Mouse (Mus musculus) monocyte, adult 5-6 weeks (primary cell): ENCODE data around the gene Fer1l5. TPM values are rescaled to one million over a fixed set of nuclear protein-coding genes. Genes with fewer than 3 reads are reported as not detected.

Source experiments
- ATAC-seq: fragments of 153-309, 156-312 bp; replicated peaks from 2 replicates; pipeline ENCODE4 v1.8.0; 2017; ENCODE audit warnings: mild to moderate bottlenecking; ENCODE audit not compliant: low TSS enrichment, insufficient number of reproducible peaks, severe bottlenecking, poor library complexity, low FRiP score
- total RNA-seq: library from RNA; stranded (forward); fragments of 200-1000, 200-491, 200-594 nt; gene quantifications from 3 replicates; pipeline ENCODE4 v1.2.3, GENCODE M21; 2017

The Fer1l5 gene
- total RNA-seq = 0.29 TPM in 1 of 3 replicates, not detected in the others

DNA sequence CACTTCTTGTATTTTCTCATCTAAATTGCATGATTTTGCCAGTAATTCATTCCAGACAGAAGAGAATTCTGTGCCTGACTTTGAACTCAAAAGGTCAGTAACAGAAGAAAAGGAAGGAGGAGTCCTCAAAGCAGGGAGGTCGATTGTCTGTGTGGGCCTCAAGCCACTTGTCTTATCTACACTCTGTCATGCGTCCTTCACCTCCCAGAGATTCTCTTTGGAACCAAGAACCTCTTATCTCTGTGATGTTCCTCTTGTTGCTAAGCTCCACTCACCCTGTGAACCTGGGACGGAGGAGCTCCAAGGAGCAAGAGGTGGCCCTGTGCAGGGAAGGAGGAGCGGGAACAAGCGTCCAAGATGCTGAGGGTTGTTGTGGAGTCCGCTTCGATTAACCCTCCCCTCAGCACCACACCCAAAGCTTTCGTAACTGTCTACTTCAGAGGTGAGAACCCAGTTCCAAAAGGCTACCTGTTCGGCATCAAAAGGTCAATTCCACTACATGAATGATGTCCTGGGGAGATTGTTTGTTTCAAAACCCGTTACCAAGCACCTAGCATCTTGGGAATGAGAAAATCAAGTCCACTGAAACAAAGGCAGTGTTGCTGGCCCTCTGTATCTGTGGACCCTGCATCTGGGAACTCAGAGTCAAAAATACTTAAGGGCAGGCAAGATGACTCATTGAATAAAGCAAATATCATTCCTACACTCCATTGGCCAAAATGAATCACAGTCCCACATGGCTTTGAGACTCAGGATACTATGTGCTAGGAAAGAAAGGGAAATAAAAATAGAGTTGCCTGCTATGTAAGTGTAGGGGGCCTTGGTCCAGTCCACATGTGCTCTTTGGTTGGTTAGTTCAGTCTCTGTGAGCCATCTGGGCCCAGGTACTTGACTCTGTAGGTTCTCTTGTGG, at the start of gene Fer1l5:
Gene Fer1l5, plus strand, starts transcription at position 358 of the 912 bp plus-strand sequence.
- no peak for ATAC-seq

DNA sequence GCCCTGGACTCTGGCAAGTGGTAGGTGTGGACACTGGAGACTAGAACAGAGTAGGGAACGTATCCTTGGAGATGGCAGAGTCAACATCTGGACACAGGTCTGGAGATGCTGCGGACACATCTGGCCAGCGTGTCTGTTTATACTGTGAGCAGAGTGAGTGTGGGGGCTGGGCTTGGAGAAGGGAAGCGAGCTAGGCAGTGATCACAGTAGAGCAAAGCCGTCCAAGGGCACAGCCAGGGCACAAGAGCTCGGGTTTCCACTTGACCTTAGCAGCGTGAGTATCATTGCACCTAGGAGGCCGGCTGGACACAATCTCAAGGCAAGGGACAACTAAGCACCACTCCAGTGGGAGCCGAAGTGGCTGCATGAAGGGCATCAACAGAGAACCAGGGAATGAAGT, 49.0 kb upstream of the Fer1l5 start:
- no peak for ATAC-seq

DNA sequence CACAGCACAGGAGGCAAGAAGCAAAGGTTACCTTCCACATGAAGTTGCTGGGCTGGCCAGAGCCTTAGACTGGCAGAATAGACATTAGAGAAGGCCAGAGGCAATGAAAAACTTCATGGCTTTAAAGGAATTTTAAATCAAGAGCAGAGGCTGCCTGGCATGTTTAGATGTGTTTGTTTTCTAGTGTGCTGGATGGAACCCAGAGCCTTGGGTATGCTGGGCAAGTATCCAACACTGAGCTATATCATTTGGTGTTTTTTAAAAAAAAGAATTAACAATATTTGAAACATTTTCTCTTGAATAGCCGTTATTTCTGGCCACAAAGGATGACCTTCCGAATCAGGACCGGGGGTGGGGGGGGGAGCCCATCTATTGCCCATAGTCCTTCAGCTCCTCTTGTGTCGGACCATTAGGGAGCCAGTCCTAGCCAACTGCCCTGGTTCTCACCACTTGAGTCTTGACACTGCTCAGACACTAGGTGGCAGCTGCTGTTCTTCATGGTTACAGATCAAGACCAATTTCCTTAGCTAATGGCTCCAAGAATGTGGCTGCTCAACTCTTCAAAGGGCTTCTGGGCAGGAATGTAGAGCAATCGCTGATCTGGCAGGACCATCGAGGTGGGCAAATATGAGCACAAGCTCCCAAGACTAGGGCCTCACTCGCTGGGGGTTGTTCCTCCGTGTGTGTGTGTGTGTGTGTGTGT, 48.2 kb upstream of the Fer1l5 start:
- ATAC-seq = no peak

DNA sequence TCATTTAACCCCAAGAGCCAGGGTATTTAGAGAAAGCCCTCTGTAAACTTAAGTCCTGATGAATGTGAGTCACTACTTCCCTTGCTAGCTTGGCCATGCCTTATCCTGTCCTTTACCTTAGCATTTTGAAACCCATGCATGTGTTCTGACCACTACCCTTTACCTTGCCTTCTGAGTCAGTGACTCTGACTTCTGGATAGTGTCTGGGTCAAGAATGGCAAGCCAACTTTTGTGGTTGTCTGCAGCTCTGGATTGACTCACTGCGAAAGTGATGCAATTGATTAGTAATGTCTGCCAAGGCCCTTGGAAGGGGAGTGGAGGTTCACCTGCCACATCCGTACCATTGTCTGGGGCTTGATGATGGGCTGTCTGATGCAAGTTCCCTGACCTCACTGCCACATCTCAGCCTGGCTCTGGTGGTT, 46.2 kb upstream of the Fer1l5 start:
- ATAC-seq = 0 out of 2 replicates have a peak, but pooled peaks have one; percentile 7

DNA sequence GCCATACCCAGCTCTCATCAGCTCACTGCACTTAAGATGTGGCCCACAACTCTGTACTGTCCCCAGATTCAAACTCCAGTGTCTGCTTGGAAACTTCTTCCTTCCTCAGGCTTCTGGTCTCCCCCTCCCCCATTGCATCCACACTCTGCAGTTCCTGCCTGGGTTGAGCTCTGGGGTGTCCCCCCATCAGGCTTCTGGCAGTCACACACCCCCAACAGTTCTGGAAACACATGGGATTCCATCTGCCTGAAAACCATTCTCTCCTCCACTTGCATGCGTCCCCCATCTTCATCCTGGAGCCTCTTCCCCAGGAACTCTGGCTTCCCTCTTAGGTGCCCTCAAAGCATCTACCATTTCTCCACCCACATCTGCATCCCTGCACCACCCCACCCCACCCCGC, 45.3 kb upstream of the Fer1l5 start:
- no peak for ATAC-seq

DNA sequence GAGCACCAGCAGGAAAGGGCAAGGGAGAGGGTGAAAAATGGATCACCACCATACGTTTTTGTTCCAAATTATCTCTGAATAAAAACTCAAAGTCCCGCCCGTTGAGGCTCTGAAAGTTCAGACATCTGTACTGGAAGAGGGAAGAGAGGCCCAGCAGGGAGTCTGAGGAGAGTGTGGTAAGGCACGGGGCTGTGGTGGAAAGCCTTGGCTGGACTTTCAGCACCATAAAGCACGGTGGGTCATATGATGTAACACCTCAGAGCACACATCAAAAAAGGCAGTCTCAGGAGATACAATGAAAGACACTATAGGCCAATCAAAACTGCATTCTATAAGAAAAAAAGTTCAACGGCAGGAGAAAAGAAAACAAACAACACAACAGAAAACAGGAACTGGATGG, 40.3 kb upstream of the Fer1l5 start:
- ATAC-seq = no peak

DNA sequence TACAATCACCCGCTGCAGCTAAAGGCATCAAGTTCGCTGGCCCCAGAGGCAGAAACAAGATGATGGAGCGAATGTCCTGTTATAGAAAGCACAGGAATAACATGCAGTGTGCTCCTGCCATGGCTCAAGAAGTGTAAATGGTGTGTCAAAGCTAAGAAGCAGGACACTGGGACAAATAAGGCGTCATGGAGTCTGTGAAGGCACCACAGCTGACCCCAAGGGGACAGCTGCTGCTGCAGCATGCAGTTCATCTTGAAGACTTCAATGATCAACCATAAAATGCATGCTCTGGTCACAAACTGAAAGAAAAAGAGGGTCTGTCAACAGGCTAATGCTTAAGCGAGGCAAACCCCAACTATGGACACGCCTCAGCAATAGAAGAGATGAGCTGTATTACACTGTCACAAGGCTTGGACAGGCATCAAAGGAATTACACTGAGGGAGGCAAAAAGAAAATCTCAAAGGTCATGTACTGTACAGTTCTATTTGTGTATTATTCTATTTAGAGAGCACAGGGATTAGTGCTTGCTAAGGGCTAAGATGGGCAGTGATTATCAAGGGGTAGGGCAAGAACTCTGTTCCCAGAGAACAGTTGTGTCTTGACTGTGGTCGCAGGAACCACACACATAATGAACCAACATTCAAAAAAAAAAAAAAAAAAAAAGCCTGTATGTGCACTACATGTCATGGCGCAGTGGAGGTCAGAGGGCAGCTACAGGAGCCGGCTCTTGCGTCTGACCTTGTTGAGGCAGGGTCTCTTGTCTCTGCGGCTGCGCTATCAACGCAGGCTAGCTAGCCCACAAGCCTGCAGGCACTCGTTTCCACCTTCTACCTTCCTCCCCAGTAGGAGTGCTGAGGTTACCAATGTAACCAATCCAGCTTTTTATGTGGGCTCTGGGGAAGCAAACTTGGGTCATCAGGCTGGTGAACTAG, 38.9 kb upstream of the Fer1l5 start:
- ATAC-seq = no peak

DNA sequence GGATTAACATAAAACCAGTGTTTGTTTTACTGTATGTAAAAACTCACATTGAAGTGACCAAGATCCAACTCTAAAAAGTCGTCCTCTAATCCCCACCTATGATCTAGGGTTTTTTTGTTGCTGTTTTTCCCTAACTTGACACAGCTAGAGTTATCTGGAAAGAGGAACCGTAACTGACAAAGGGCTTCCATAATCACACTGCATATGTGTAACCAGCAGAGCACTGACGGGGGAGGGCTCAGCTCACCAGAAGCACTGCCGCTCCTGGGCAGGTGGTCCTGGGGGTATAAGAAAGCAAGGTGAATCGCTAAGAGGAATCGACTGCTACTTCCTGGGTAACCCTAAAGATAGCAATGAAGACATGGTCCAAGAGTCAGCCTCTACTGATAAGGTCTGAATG, 29.5 kb upstream of the Fer1l5 start:
- ATAC-seq = no peak

DNA sequence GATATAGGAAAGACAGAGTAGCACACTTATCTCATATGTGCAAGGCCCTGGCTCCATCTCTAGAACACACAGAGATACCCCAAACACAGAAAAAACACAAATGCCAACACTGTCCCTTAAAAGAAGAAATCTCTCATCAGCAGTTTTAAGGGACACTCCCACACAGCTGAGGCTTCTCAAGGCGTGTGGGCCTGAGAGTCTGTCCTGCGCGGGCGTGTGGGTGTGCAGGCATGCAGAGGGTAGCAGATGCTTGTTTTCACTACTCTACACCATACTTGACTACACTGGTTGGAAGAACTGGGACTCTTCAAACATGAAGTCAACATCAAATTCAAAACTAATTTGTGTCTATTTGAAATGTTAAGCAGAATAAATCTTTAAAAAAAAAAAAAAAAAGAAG, 19.7 kb upstream of the Fer1l5 start:
- no peak for ATAC-seq

DNA sequence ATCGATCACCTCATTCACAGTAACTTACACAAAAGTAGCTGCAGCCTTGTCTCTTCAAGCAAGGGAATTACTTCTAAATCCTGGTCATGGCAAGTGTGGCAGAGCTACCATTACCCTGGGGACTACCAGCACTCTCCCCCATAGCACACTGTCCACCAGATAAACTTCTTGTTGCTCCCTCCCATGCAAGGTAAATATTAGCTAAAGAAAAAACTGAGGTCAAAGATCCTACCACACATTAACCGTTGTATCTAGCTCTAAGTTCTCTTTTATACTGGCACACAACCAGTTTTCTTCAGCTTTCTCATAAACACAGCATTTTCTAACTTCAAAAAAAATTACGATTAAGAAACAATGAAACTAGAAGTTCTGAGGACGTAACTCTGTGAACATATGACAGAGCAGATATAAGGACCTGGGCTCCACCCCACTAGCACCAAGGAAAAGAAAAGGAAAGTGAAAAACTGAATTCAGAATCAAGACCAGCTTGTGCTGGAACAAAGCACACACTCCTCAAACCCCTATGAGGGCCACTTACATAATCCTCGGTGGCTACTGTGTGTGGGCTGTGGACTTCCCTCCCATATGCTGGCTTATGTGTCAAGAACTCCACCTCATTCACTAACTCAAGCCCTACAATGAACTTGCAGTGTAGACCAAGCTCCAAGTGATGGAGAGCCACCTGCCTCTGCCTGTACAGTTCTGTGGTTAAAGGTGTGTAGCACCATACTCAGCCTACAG, 15.0 kb upstream of the Fer1l5 start:
- ATAC-seq = no peak

DNA sequence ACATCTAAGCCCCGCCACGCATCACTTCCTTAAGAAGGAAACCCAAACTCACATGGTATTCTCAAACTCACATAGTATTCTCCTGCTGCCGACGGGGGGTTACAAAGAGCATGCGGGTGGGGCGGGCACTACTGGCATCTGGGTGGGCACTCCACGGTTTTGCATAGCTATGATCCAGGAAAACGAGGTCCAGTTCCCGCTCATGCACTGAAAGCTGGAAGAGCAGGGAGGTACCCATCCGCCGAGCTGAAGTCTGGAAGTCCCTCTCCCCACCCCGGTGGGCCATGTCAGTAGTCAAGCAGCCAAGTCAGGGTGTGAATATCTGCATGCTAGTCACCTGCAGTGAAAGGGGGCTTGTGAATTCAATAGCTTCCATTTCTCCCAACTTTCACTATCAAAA, 4.4 kb upstream of the Fer1l5 start:
- ATAC-seq = no peak

DNA sequence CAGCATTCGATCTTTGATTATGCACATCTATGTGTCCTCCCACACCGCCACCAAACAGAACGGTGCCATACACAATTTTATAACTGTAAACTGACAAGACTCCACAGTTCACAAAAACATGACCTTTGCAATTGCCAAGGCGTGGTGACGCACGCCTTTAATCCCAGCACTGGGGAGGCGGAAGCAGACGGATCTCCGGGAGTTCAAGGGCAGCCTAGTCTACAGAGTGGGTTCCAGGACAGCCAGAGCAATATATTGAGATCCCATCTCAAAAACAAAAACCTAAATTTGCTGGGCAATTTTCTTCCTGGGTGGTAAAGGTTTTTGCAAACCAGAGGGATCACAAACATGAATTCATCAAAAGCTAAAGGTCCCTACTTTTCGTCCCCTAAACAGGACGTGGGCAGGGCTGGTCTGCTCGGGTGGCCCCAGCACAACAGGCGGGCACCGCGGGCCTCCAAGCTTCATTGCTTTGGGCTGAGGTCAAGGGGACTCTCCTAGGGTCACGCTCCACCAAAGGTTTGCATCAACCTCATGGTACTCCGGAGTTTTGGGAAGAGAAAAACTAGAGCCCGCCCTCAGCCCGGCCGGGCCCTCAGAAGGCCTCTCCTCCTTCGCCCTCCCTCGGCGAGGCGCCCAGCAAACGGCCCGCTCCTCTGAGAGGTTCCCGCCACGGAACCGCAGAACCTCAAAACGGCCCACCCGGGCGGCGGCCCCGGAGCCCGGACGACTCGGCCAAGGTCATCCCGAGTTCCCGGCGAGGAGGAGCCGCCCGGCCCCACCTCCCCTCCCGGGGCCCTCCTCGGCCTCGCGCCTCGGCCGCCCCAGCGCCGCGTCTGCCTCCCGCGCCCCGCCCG, 3.8 kb upstream of the Fer1l5 start:
- peak; percentile 15; the same call in 1 of the 2 replicates for ATAC-seq

DNA sequence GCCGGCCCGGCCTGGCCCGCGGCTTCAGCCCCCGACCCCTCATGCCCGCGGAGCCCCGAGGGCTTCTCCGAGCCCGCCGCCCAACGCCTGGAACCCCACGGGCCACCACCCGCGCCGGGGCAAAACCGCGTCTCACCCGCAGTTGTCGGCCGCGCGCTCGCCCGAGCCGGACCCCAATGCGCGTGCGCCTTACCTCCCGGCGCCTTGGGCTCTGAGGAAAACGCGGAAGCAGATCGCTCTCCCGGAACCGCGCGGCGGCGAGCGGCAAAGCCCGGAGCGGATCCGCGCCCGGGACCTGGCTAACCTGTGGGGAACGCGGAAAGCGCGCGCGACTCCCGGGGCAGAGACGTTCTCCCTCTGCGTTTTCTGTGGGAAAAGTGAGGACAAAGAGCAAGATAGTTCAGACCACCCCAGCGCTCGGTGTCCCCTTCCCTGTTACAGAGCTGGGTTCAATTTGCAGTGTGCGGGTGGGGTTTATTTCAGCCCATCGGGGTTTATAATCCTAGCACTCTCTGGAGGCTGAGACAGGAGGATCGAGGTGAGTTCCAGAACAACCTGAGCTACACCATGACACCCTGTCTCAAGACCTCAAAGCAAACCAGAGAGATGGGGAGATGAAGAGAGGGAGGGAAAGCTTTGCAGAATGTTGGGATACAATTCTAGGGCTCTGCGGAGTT, 3.0 kb upstream of the Fer1l5 start, which contains the start of gene Kansl3:
Gene Kansl3, minus strand, starts transcription at position 213 of the 677 bp plus-strand sequence.
- ATAC-seq = peak; percentile 80

DNA sequence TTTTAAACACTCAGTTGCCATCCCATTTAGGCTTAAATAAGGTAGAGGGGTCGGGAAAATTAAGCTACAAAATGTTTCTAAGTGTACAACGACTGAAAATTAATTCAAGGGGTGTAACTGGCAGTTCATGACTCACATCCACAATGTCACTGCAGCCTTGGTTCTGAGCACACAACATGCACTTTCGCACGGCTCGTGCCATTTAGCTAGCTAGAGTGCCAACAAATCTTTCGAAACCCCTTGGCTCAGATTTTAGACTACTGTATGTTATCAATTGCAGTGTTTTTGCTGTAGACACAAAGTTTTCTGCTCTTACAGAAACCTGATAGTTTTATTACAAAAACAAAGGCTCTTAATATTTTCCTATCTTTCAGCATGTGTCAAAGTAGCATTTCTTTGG, 1.2 kb upstream of the Fer1l5 start:
- no peak for ATAC-seq

DNA sequence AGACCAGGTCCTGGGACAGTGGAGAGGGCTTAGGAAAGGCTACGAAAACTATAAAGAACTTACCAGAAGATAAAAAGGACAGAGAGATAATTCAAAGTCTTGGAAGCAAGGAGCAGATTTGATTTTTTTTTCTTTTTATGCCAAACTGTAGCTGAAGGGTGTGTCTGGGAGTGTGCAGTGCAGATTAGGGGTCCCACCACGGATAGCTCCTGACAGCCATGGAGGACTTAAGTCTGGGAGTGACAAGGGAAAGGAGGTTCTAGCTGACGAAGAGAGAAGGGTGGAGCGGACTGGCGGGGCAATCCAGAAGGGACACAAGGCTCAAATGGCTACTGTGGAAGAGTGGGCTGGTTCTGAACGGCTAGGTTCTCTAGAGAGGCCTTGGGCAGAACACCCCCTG, 6.8 kb downstream of the Fer1l5 start:
- ATAC-seq = no peak

DNA sequence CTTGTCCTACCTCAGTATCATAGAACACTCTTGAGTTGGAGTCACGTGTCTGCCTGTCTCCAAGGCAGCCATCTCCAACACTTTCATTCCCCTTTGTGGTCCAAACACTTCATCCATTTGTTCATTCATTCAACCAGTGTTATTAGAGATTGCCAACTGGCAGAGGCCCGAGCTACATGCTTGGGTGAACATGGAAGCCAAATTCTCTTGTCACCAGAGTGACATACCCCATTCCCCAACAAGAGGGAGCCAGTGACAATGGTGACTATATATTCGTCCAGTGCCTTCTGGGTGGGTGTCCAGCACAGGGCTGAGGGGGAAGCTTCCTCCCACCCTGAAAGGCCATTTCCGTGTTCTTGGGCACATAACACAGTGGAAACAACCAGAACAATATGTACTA, 7.5 kb downstream of the Fer1l5 start:
- ATAC-seq = no peak

DNA sequence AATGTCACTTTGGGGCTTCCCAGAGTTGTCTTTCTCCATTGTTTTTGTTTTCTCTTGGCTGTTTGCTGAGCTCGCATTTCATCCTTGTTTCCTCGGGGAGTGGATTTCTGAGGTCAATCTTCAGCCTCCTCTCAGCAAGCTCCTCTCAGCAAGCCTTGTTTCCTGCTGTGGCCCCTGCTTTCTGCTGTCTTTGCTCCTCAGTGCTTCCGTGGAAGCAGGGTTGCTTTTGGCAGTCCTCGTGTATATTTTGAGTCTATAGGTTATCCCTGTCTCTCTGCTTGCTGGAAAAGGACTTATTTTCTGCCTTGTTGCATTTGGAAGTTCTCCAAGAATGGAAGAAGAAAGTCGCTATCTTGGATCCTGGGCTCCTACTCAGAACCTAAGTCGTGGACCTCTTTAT, 24.9 kb downstream of the Fer1l5 start:
- no peak for ATAC-seq
